Mouse (Mus musculus): ENCODE measurements around the gene Morn4. TPM values are rescaled to one million over a fixed set of nuclear protein-coding genes. Genes with fewer than 3 reads are reported as not detected.

Morn4 gene
- total and polyA plus RNA-seq, 3 experiments, result 5.7 to 18.4 TPM; not detected in 1

DNA sequence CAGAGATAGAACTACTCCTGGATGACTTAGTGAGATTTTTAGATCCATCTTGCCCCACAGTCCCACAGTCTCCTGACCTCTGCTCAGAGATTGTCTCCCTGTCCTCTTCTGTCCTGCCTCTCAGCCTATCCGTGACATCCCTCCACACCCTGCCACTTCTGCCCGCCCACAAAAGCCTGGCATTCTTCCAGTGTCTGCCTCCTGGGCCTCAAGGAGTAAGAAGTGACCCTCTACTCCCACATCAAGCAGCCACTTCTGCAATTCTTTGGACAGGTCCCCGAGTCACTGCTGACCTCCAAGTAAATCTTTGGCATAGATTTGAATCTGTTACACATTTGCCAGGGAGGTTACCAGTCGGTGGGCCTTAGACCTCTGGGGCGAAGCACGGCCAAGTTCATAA, 31.9 kb downstream of the Morn4 start:
- DNase-seq (ENCODE audit: low read depth, low spot score), result peak; percentile 20
- Histone ChIP-seq H3K9me3 (replicated peaks; ENCODE audit: insufficient read depth, low read length) (no peaks in the 10 kb centered on the region), H3K36me3 (ENCODE audit: control insufficient read depth in 1 of 2, insufficient read depth in 2 of 2, low read length in 2 of 2) (no peaks in the 10 kb centered on the region), H3K27ac (ENCODE audit: control insufficient read depth, low read depth, low read length) (no peak overlapping the region), H3K9ac (ENCODE audit: control insufficient read depth, low read depth, low read length, poor library complexity, severe bottlenecking) (no peak overlapping the region), H3K27me3 (ENCODE audit: control insufficient read depth in 1 of 2, insufficient read depth in 2 of 2, low read length in 2 of 2) (peaks cover 12 to 24% of the 10 kb centered on the region in 2 experiments), H3K79me2 (ENCODE audit: control insufficient read depth, insufficient read depth, low read length, poor library complexity) (no peaks in the 10 kb centered on the region), H3K4me3 (ENCODE audit: control insufficient read depth in 1 of 2, insufficient read depth in 1 of 2, low read depth in 2 of 2, low read length in 2 of 2) (no peak overlapping the region), H3K4me1 (ENCODE audit: control insufficient read depth in 1 of 2, insufficient read depth in 2 of 2, low read length in 2 of 2) (no peaks in the 10 kb centered on the region)
- TF ChIP-seq ETS1 (IDR thresholded peaks at IDR 0.05; ENCODE audit: low read depth, low read length) (no peak), ZNF384 (IDR thresholded peaks at IDR 0.05; ENCODE audit: low read depth, low read length) (no peak), CHD1 (IDR thresholded peaks at IDR 0.05; ENCODE audit: low read depth, low read length) (no peak), CHD2 (IDR thresholded peaks at IDR 0.05; ENCODE audit: low read length) (no peak), USF2 (IDR thresholded peaks at IDR 0.05; ENCODE audit: borderline replicate concordance in 1 of 2, insufficient read depth in 1 of 2, low read depth in 1 of 2, low read length in 2 of 2) (no peak), POLR2AphosphoS5 (IDR thresholded peaks at IDR 0.05; ENCODE audit: borderline replicate concordance, low read depth, low read length) (no peak), MEF2A (IDR thresholded peaks at IDR 0.05; ENCODE audit: extremely low read depth, insufficient replicate concordance, low read depth, low read length, poor library complexity, severe bottlenecking) (no peak), POLR2A (IDR thresholded peaks at IDR 0.05; ENCODE audit: control insufficient read depth in 1 of 2, insufficient read depth in 1 of 2, low read depth in 1 of 2, low read length in 2 of 2, poor library complexity in 1 of 2) (no peak), RCOR1 (IDR thresholded peaks at IDR 0.05; ENCODE audit: low read depth, low read length) (no peak), ZKSCAN1 (IDR thresholded peaks at IDR 0.05; ENCODE audit: low read depth, low read length) (no peak), ZMIZ1 (IDR thresholded peaks at IDR 0.05; ENCODE audit: low read depth, low read length) (no peak), SMC3 (IDR thresholded peaks at IDR 0.05; ENCODE audit: low read depth, low read length) (no peak), RAD21 (IDR thresholded peaks at IDR 0.05; ENCODE audit: low read depth, low read length) (no peak), KAT2A (conservative IDR thresholded peaks at IDR 0.05; ENCODE audit: low read depth, low read length) (no peak), MYC (IDR thresholded peaks at IDR 0.05; ENCODE audit: low read depth, low read length) (no peak), GABPA (IDR thresholded peaks at IDR 0.05; ENCODE audit: low read depth, low read length) (no peak), TCF12 (IDR thresholded peaks at IDR 0.05; ENCODE audit: low read depth, low read length) (no peak)

DNA sequence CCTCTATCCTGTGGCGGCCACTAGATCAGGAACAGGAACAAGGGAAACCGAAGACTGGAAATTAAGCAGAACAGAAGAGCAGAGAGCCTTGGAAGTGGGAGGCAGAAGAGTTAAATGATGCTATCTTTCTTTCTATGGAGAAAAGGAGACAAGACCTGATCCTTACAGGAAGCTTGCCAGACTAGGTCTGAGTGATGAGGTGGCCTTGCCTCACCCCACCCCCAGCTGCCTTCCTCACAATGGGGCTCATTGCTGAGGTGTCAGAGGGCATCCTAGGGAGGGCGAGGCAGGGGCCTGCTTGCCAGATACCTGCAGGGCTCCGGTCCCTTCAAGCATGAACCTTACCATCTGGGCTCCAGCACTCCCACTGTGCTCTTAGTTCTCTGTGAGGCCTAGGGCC, 34.2 kb downstream of the Morn4 start, which contains the start of gene 4933411K16Rik:
Gene 4933411K16Rik, plus strand, starts transcription at position 301 of the 400 bp plus-strand sequence.
- Histone ChIP-seq H3K27ac (ENCODE audit: control insufficient read depth, low read depth, low read length) (no peak within 1 kb of the TSS), H3K4me3 (ENCODE audit: control insufficient read depth in 1 of 2, insufficient read depth in 1 of 2, low read depth in 2 of 2, low read length in 2 of 2) (no peak within 1 kb of the TSS), H3K36me3 (ENCODE audit: control insufficient read depth in 1 of 2, insufficient read depth in 2 of 2, low read length in 2 of 2) (no peaks in the 10 kb centered on the region), H3K4me1 (ENCODE audit: control insufficient read depth in 1 of 2, insufficient read depth in 2 of 2, low read length in 2 of 2) (no peaks in the 10 kb centered on the region), H3K9ac (ENCODE audit: control insufficient read depth, low read depth, low read length, poor library complexity, severe bottlenecking) (no peak within 1 kb of the TSS), H3K27me3 (ENCODE audit: control insufficient read depth in 1 of 2, insufficient read depth in 2 of 2, low read length in 2 of 2) (peaks cover 7 to 18% of the 10 kb centered on the region in 2 experiments), H3K79me2 (ENCODE audit: control insufficient read depth, insufficient read depth, low read length, poor library complexity) (no peaks in the 10 kb centered on the region), H3K9me3 (replicated peaks; ENCODE audit: insufficient read depth, low read length) (no peaks in the 10 kb centered on the region)
- TF ChIP-seq JUND (IDR thresholded peaks at IDR 0.05; ENCODE audit: low read depth, low read length), result no peak
- TF ChIP-seq GATA1 (IDR thresholded peaks at IDR 0.05; ENCODE audit: low read depth, low read length), result no peak
- no peak for TF ChIP-seq CTCF (IDR thresholded peaks at IDR 0.05 in 2 of 3, conservative IDR thresholded peaks at IDR 0.05 in 1 of 3; ENCODE audit: control insufficient read depth in 1 of 3, insufficient read depth in 1 of 3, low read depth in 2 of 3, low read length in 3 of 3, poor library complexity in 1 of 3, severe bottlenecking in 1 of 3)
- no peak for TF ChIP-seq MEF2A (IDR thresholded peaks at IDR 0.05; ENCODE audit: extremely low read depth, insufficient replicate concordance, low read depth, low read length, poor library complexity, severe bottlenecking)
- no peak for TF ChIP-seq CHD1 (IDR thresholded peaks at IDR 0.05; ENCODE audit: low read depth, low read length)
- TF ChIP-seq MAX (IDR thresholded peaks at IDR 0.05; ENCODE audit: low read length), result no peak
- TF ChIP-seq KAT2A (conservative IDR thresholded peaks at IDR 0.05; ENCODE audit: low read depth, low read length), result no peak
- no peak for DNase-seq (ENCODE audit: low read depth, low spot score)

All from MEL (cell line).